Mouse (Mus musculus): Measurements from ENCODE around the gene Olfr66. TPM values are rescaled to one million over a fixed set of nuclear protein-coding genes. Genes with fewer than 3 reads are reported as not detected.

Olfr66 gene
- not detected in 2 replicates for polyA plus RNA-seq (2015; fragmentation: Nextera tagmentation; extraction: Ambion mirVana)

GRCm38 (mm10) chr7:103886152-103886551 lies at the start of gene Olfr66:
Gene Olfr66, minus strand, starts transcription at chr7:103886252.

DNA sequence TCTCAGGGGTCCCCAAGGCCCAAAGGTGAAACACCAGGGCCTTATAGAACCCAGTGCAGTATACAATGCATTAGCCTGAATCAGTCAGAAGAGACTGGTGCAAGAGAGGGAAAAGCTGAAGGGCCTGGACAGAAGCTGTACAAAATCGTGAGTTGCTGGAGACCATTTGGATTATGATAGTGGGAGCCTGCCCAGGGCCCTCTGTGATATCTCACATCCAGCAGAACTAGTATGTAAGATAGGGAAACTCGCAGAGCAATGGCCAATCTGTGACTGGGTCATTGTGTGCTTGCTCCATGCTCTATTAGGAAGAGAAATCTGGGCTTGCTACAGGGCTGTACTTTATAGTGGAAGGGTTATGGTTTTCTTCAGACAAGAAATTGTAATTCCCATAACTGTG lies 48.2 kb upstream of the Olfr66 start, which contains the start of gene Olfr632:
TSS of gene Olfr632 (plus strand) at position 84 of the 400 bp plus-strand sequence.

DNA sequence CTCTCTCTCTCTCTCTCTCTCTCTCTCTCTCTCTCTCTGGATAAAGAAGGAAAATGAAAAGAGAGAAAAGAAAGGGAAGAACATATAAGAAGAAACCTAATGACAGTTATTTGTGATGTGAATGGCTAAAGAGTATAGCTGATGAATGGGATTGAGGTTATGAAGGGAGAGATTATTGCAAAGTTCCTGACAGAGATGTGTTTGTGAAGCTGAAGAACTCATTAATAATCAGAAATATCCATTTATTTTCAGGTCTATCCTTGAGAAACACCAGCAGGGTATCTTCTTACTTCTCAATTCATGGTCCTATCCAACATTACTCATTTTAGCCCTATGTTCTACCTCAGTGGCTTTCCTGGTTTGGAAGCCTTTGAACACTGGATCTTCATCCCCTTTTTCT lies 42.5 kb upstream of the Olfr66 start, which contains the start of gene Olfr631:
TSS of gene Olfr631 (plus strand) at position 301 of the 400 bp plus-strand sequence.

GRCm38 (mm10) chr7:103903187-103903586 lies 17.1 kb upstream of the Olfr66 start, which contains the start of gene Olfr65:
Gene Olfr65, plus strand, starts transcription at chr7:103903487.

DNA sequence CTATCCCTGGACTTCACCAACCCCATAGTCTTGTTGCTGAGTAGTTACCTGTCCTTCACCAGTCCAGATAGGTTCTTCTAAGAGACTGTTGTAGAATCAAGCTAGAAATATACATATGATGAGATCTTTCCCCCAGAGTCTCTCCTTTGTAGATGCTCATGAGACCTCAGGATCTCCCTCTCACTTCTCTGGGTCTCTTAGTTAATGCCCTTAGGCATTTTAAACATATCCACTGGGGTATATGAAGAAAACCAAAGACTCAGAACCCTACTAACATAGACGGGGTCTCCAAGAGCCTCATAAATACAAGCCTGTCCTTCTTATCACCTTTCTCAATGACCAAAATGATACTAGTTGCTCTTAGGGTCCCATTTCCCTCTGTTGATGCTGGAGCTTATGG lies 8.3 kb upstream of the Olfr66 start, which contains the start of gene Olfr64:
TSS of gene Olfr64 (minus strand) at position 101 of the 400 bp plus-strand sequence.

GRCm38 (mm10) chr7:103853090-103853489 lies 33.0 kb downstream of the Olfr66 start, which contains the start of gene Hbb-y:
Gene Hbb-y, minus strand, starts transcription at chr7:103853216.

DNA sequence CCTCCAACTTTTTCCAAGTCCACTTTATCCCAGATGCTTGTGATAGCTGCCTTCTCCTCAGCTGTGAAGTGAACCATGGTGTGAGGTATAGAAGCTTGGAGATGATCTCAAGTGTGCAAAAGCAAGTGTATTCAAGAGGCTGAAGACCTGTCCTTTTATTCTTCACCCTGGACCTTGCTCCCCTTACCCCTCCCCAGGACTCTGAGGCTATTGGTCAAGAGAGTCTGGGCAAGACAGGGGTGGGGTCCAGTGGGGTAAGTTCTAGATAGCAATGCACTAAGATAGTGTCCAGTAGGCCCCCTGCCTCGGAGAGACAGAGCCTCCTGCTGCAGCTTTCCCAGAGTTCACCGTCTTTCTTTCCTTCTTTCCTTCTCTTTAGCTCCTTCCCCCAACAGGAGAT lies 43.0 kb downstream of the Olfr66 start, which contains the start of gene Hbb-bh1:
TSS of gene Hbb-bh1 (minus strand) at position 131 of the 400 bp plus-strand sequence.

DNA sequence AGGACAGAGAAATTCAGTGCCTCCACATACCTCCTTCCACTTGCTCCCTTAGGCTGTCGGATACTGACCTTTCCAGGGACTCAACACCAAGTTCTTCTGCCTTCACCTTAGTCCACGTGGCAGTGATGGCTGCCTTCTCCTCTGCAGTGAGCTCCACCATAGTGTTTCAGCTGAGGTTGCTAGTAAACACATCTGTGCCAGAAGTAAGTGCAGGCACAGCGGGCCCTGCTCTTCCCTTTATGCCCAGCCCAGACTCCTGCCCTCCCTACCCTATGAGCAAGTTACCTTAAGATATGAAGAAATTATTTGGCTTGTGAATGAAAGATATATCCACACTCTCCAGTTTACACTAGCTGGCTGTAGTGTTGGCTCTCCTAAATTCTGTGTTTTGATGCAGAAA lies 45.8 kb downstream of the Olfr66 start, which contains the start of gene Hbb-bh2:
TSS of gene Hbb-bh2 (minus strand) at position 253 of the 400 bp plus-strand sequence.

Other genes starting within 250 kb of the Olfr66 start
- not detected in 2 replicates for gene Olfr622, start 243.6 kb downstream of the Olfr66 start, polyA plus RNA-seq (2015; fragmentation: Nextera tagmentation; extraction: Ambion mirVana)
- gene Olfr623, start 222.6 kb downstream of the Olfr66 start, polyA plus RNA-seq (2015; fragmentation: Nextera tagmentation; extraction: Ambion mirVana) = not detected in 2 replicates
- gene Olfr624, start 215.1 kb downstream of the Olfr66 start, polyA plus RNA-seq (2015; fragmentation: Nextera tagmentation; extraction: Ambion mirVana) = 0.03 and 0.06 TPM in 2 replicates
- not detected in 2 replicates for gene Olfr625-ps1, start 203.5 kb downstream of the Olfr66 start, polyA plus RNA-seq (2015; fragmentation: Nextera tagmentation; extraction: Ambion mirVana)
- gene Olfr243, start 171.6 kb downstream of the Olfr66 start, polyA plus RNA-seq (2015; fragmentation: Nextera tagmentation; extraction: Ambion mirVana) = not detected in 2 replicates
- gene Olfr628, start 155.9 kb downstream of the Olfr66 start, polyA plus RNA-seq (2015; fragmentation: Nextera tagmentation; extraction: Ambion mirVana) = not detected in 2 replicates
- gene Olfr629, start 141.3 kb downstream of the Olfr66 start, polyA plus RNA-seq (2015; fragmentation: Nextera tagmentation; extraction: Ambion mirVana) = not detected in 2 replicates
- not detected in 2 replicates for gene Olfr630, start 128.9 kb downstream of the Olfr66 start, polyA plus RNA-seq (2015; fragmentation: Nextera tagmentation; extraction: Ambion mirVana)
- not detected in 2 replicates for gene Olfr69, start 114.7 kb downstream of the Olfr66 start, polyA plus RNA-seq (2015; fragmentation: Nextera tagmentation; extraction: Ambion mirVana)
- not detected in 2 replicates for gene Olfr68, start 106.6 kb downstream of the Olfr66 start, polyA plus RNA-seq (2015; fragmentation: Nextera tagmentation; extraction: Ambion mirVana)
- gene Olfr67, start 94.4 kb downstream of the Olfr66 start, polyA plus RNA-seq (2015; fragmentation: Nextera tagmentation; extraction: Ambion mirVana) = not detected in 2 replicates
- gene Hbb-bt, start 72.3 kb downstream of the Olfr66 start, polyA plus RNA-seq (2015; fragmentation: Nextera tagmentation; extraction: Ambion mirVana) = 421 and 497 TPM in 2 replicates
- gene Hbb-bs, start 58.2 kb downstream of the Olfr66 start, polyA plus RNA-seq (2015; fragmentation: Nextera tagmentation; extraction: Ambion mirVana) = 1,956 and 2,204 TPM in 2 replicates
- gene Hbb-bh2, start 45.7 kb downstream of the Olfr66 start, polyA plus RNA-seq (2015; fragmentation: Nextera tagmentation; extraction: Ambion mirVana) = not detected in 2 replicates
- gene Hbb-bh1, start 43.1 kb downstream of the Olfr66 start, polyA plus RNA-seq (2015; fragmentation: Nextera tagmentation; extraction: Ambion mirVana) = not detected in 2 replicates
- not detected in 2 replicates for gene Hbb-y, start 33.0 kb downstream of the Olfr66 start, polyA plus RNA-seq (2015; fragmentation: Nextera tagmentation; extraction: Ambion mirVana)
- not detected in 2 replicates for gene Olfr64, start 8.2 kb upstream of the Olfr66 start, polyA plus RNA-seq (2015; fragmentation: Nextera tagmentation; extraction: Ambion mirVana)
- gene Olfr65, start 17.2 kb upstream of the Olfr66 start, polyA plus RNA-seq (2015; fragmentation: Nextera tagmentation; extraction: Ambion mirVana) = not detected in 2 replicates
- not detected in 2 replicates for gene Olfr631, start 42.6 kb upstream of the Olfr66 start, polyA plus RNA-seq (2015; fragmentation: Nextera tagmentation; extraction: Ambion mirVana)
- not detected in 2 replicates for gene Olfr632, start 48.1 kb upstream of the Olfr66 start, polyA plus RNA-seq (2015; fragmentation: Nextera tagmentation; extraction: Ambion mirVana)
- not detected in 2 replicates for gene Olfr633, start 58.2 kb upstream of the Olfr66 start, polyA plus RNA-seq (2015; fragmentation: Nextera tagmentation; extraction: Ambion mirVana)
- gene Olfr635, start 84.9 kb upstream of the Olfr66 start, polyA plus RNA-seq (2015; fragmentation: Nextera tagmentation; extraction: Ambion mirVana) = not detected in 2 replicates
- gene Olfr638, start 112.5 kb upstream of the Olfr66 start, polyA plus RNA-seq (2015; fragmentation: Nextera tagmentation; extraction: Ambion mirVana) = not detected in 2 replicates
- not detected in 2 replicates for gene Olfr639, start 131.1 kb upstream of the Olfr66 start, polyA plus RNA-seq (2015; fragmentation: Nextera tagmentation; extraction: Ambion mirVana)
- not detected in 2 replicates for gene Olfr640, start 139.3 kb upstream of the Olfr66 start, polyA plus RNA-seq (2015; fragmentation: Nextera tagmentation; extraction: Ambion mirVana)
- not detected in 2 replicates for gene Olfr641, start 149.2 kb upstream of the Olfr66 start, polyA plus RNA-seq (2015; fragmentation: Nextera tagmentation; extraction: Ambion mirVana)
- gene Olfr642, start 166.4 kb upstream of the Olfr66 start, polyA plus RNA-seq (2015; fragmentation: Nextera tagmentation; extraction: Ambion mirVana) = not detected in 2 replicates
- gene 4930516K23Rik, start 175.2 kb upstream of the Olfr66 start, polyA plus RNA-seq (2015; fragmentation: Nextera tagmentation; extraction: Ambion mirVana) = not detected in 2 replicates
- not detected in 2 replicates for gene Olfr644, start 185.6 kb upstream of the Olfr66 start, polyA plus RNA-seq (2015; fragmentation: Nextera tagmentation; extraction: Ambion mirVana)
- not detected in 2 replicates for gene Olfr645, start 199.2 kb upstream of the Olfr66 start, polyA plus RNA-seq (2015; fragmentation: Nextera tagmentation; extraction: Ambion mirVana)
- gene Olfr646, start 218.6 kb upstream of the Olfr66 start, polyA plus RNA-seq (2015; fragmentation: Nextera tagmentation; extraction: Ambion mirVana) = not detected in 2 replicates
- gene Ubqln5, start 243.6 kb upstream of the Olfr66 start, polyA plus RNA-seq (2015; fragmentation: Nextera tagmentation; extraction: Ambion mirVana) = not detected in 2 replicates

Data from skeletal muscle tissue, postnatal 0 days (tissue).